Mouse (Mus musculus) heart, adult 2 months (tissue): ENCODE measurements around the gene Fsip1. TPM values are rescaled to one million over a fixed set of nuclear protein-coding genes. Genes with fewer than 3 reads are reported as not detected.
A peak's percentile ranks its signal among the peaks of the same experiment; 100 is the strongest.

Experiments used
- DNase-seq, 2 experiments: peaks; one replicate each; pipeline ENCODE4 v3.0.0; 2021
- H3K27ac ChIP-seq: fragments of 200-600 bp; 2 replicates; pipeline ENCODE4 v1.8.1; 2022
- H3K27me3 ChIP-seq: fragments of 200-500 bp; 2 replicates; pipeline ENCODE4 v1.6.1; 2012; ENCODE audit warnings: mild to moderate bottlenecking, low read length, inconsistent platforms, mixed read lengths; ENCODE audit not compliant: control insufficient read depth, insufficient read depth
- H3K36me3 ChIP-seq: fragments of 200-500 bp; 2 replicates; pipeline ENCODE4 v1.6.1; 2012; ENCODE audit warnings: low read length, inconsistent platforms; ENCODE audit not compliant: control insufficient read depth, insufficient read depth
- H3K4me1 ChIP-seq: fragments of 200-500 bp; 2 replicates; pipeline ENCODE4 v1.6.1; 2011; ENCODE audit warnings: low read length; ENCODE audit not compliant: control insufficient read depth, insufficient read depth
- H3K4me3 ChIP-seq: fragments of 200-600 bp; 2 replicates; pipeline ENCODE4 v1.8.1; 2022
- H3K79me2 ChIP-seq: fragments of 200-500 bp; replicated peaks from 2 replicates; pipeline ENCODE4 v1.6.1; 2012; ENCODE audit warnings: mild to moderate bottlenecking, inconsistent platforms, low read length, moderate library complexity, mixed read lengths; ENCODE audit not compliant: control insufficient read depth, insufficient read depth
- H3K9ac ChIP-seq: fragments of 200-500 bp; 2 replicates; pipeline ENCODE4 v1.6.1; 2012; ENCODE audit warnings: low read depth, mild to moderate bottlenecking, control low read depth, inconsistent platforms, low read length, mixed read lengths
- CTCF ChIP-seq: fragments of 200-600 bp; IDR thresholded peaks from 2 replicates; pipeline ENCODE4 v1.8.1; 2022; ENCODE audit warnings: antibody characterized with exemption, mild to moderate bottlenecking, moderate library complexity
- EP300 ChIP-seq: fragments of 200-500 bp; IDR thresholded peaks from 2 replicates; pipeline ENCODE4 v1.6.1; 2011; ENCODE audit warnings: low read depth, low read length, control low read depth; ENCODE audit not compliant: insufficient read depth
- POLR2A ChIP-seq: fragments of 200-500 bp; IDR thresholded peaks from 2 replicates; pipeline ENCODE4 v1.6.1; 2011; ENCODE audit warnings: mild to moderate bottlenecking, low read depth, low read length, control low read depth; ENCODE audit not compliant: insufficient read depth
- WGBS: fragments of 180-500 bp; shearing (Covaris S2); methylation state at CpG from one replicate; pipeline ENCODE4 v1.1.7; 2018; 5-methylcytosine and 5-hydroxymethylcytosine counted together
- intact Hi-C: fragments of 180-260 bp; cut with DNase I; formaldehyde crosslinking; loops from one replicate; pipeline ENCODE4 v1.15.1; 2025
- polyA plus RNA-seq: library from polyadenylated mRNA; depleted of rRNA; stranded (reverse); fragments of >200 nt; gene quantifications from 2 replicates; pipeline ENCODE4 v1.2.3, GENCODE M21; 2012
- total RNA-seq, 2 experiments: library from RNA; stranded (reverse); gene quantifications; 2 replicates each; pipeline ENCODE4 v1.2.3; 2021

Fsip1 gene
- total and polyA plus RNA-seq, 3 experiments = 0.06 TPM; not detected in 2

GRCm38 (mm10) chr2:118263914-118264201 is 7.1 kb upstream of the Fsip1 start:
- H3K4me1 ChIP-seq = no peaks in the 10 kb centered on the region
- DNase-seq = peak in 1 of 2 experiments; percentile 11
- H3K36me3 ChIP-seq = no peaks in the 10 kb centered on the region
- no peaks in the 10 kb centered on the region for H3K79me2 ChIP-seq
- no peak overlapping the region for H3K9ac ChIP-seq
- TF ChIP-seq POLR2A = no peak
- no peak for TF ChIP-seq CTCF
- TF ChIP-seq EP300 = no peak
- intact Hi-C loops = loop anchor here (2.0 to 10.0 kb wide), 4 partner anchors 73 to 621 kb away; no protein-coding TSS in a partner anchor
- no peaks in the 10 kb centered on the region for H3K27me3 ChIP-seq
- no peak overlapping the region for H3K27ac ChIP-seq
- 37% methylated on average over 2 of the region's 2 CpGs for WGBS
- no peak overlapping the region for H3K4me3 ChIP-seq

- WGBS = 17% methylated on average over 8 of the region's 8 CpGs
- no peak overlapping the region for H3K27ac ChIP-seq
- TF ChIP-seq POLR2A (no peak), CTCF (peak; percentile 85), EP300 (no peak)
- no peak overlapping the region for H3K4me3 ChIP-seq
- no peaks in the 10 kb centered on the region for H3K27me3 ChIP-seq
- H3K4me1 ChIP-seq = no peaks in the 10 kb centered on the region
- DNase-seq = peak; percentile 29 to 30
- H3K79me2 ChIP-seq = no peaks in the 10 kb centered on the region
- no peak overlapping the region for H3K9ac ChIP-seq
- intact Hi-C loops = loop anchor here (2.0 to 10.0 kb wide), 4 partner anchors 73 to 621 kb away; no protein-coding TSS in a partner anchor
- H3K36me3 ChIP-seq = no peaks in the 10 kb centered on the region
These were observed 6.6 kb upstream of the Fsip1 start for GRCm38 (mm10) chr2:118263151-118263913.

GRCm38 (mm10) chr2:118262673-118263072 is 5.9 kb upstream of the Fsip1 start:
- H3K9ac ChIP-seq = no peak overlapping the region
- H3K79me2 ChIP-seq = no peaks in the 10 kb centered on the region
- WGBS = 53% methylated on average over 8 of the region's 8 CpGs
- DNase-seq = no peak
- H3K4me1 ChIP-seq = no peaks in the 10 kb centered on the region
- TF ChIP-seq CTCF = no peak
- TF ChIP-seq POLR2A = no peak
- no peak overlapping the region for H3K27ac ChIP-seq
- no peak overlapping the region for H3K4me3 ChIP-seq
- no peaks in the 10 kb centered on the region for H3K27me3 ChIP-seq
- intact Hi-C loops = loop anchor here (2.0 to 10.0 kb wide), 4 partner anchors 74 to 622 kb away; no protein-coding TSS in a partner anchor
- no peaks in the 10 kb centered on the region for H3K36me3 ChIP-seq

- no peaks in the 10 kb centered on the region for H3K36me3 ChIP-seq
- H3K4me1 ChIP-seq = no peaks in the 10 kb centered on the region
- TF ChIP-seq CTCF = no peak
- TF ChIP-seq POLR2A = no peak
- 0 out of 2 replicates have a peak, but pooled peaks cover 2% of the 10 kb centered on the region for H3K27me3 ChIP-seq
- no peak overlapping the region for H3K4me3 ChIP-seq
- WGBS = 63% methylated on average over 5 of the region's 5 CpGs
- intact Hi-C loops = loop anchor here (10.0 kb wide), 2 partner anchors 345 to 625 kb away; no protein-coding TSS in a partner anchor
- H3K79me2 ChIP-seq = no peaks in the 10 kb centered on the region
- H3K27ac ChIP-seq = no peak overlapping the region
- H3K9ac ChIP-seq = no peak overlapping the region
- DNase-seq = no peak
These were observed 3.0 kb upstream of the Fsip1 start for GRCm38 (mm10) chr2:118259746-118260145.

GRCm38 (mm10) chr2:118257094-118257493 is 328 bp upstream of the Fsip1 start:
- intact Hi-C loops = no loop called here
- Histone ChIP-seq H3K79me2 (no peaks in the 10 kb centered on the region), H3K27me3 (0 out of 2 replicates have a peak, but pooled peaks cover 2% of the 10 kb centered on the region), H3K36me3 (no peaks in the 10 kb centered on the region), H3K9ac (no peak overlapping the region), H3K27ac (no peak overlapping the region), H3K4me3 (no peak overlapping the region), H3K4me1 (no peaks in the 10 kb centered on the region)
- TF ChIP-seq EP300 (no peak), POLR2A (no peak), CTCF (no peak)
- 62% methylated on average over 8 of the region's 8 CpGs for WGBS
- DNase-seq = no peak

- no peak overlapping the region for H3K9ac ChIP-seq
- no peak overlapping the region for H3K4me3 ChIP-seq
- no peak for DNase-seq
- H3K36me3 ChIP-seq = no peaks in the 10 kb centered on the region
- WGBS = 76% methylated on average over 8 of the region's 8 CpGs
- H3K27ac ChIP-seq = no peak overlapping the region
- no peaks in the 10 kb centered on the region for H3K79me2 ChIP-seq
- 0 out of 2 replicates have a peak, but pooled peaks cover 2% of the 10 kb centered on the region for H3K27me3 ChIP-seq
- intact Hi-C loops = no loop called here
- TF ChIP-seq CTCF (no peak), POLR2A (no peak), EP300 (no peak)
- H3K4me1 ChIP-seq = no peaks in the 10 kb centered on the region
These were observed 2.2 kb downstream of the Fsip1 start for GRCm38 (mm10) chr2:118254516-118254915.
